Mouse (Mus musculus): Measurements from ENCODE around the gene Rnf220. TPM values are rescaled to one million over a fixed set of nuclear protein-coding genes. Genes with fewer than 3 reads are reported as not detected.

Rnf220 gene
- polyA plus RNA-seq, 1 experiment from 2014 or later = 102 TPM

DNA sequence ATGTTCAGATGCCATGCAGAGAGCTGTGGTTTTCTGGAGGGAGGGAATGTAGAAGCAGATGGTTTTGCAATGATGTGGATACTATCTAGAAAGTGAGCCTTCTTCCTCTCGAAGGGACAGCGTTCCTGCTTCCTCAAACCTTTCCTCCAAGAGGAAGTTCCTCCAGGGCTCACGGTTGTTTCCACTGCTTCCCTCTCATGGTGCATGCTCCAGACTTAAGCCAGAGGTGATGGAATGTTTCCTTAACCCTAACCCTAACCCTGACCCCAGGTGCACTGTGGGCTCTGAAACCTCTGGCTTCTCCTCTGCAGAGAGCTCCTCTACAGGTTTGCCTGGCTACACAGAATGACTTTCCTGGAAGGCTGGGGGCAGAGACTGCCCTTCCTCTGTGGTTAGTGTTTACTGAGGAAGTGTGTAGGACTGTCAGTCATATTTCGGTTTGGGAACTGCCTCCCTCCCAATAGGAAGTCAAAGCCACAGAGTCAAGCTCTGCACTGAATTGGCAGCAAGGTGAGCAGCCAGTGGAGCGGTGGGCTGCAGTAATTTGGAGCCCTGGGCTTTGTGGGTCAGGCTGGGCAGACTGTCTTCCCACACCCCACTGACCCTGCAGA, 242.7 kb downstream of the Rnf220 start:
- Histone ChIP-seq H3K27ac (replicated peaks) (no peak overlapping the region), H3K4me3 (no peak overlapping the region), H3K27me3 (ENCODE audit: low read depth, poor library complexity, severe bottlenecking) (peaks cover 30% of the 10 kb centered on the region), H3K4me1 (peaks cover 44% of the 10 kb centered on the region), H3K36me3 (no peaks in the 10 kb centered on the region), H3K9me3 (replicated peaks) (no peaks in the 10 kb centered on the region)
- no peak for DNase-seq (ENCODE audit: low spot score)
- 79% methylated on average over 5 of the region's 5 CpGs for WGBS

DNA sequence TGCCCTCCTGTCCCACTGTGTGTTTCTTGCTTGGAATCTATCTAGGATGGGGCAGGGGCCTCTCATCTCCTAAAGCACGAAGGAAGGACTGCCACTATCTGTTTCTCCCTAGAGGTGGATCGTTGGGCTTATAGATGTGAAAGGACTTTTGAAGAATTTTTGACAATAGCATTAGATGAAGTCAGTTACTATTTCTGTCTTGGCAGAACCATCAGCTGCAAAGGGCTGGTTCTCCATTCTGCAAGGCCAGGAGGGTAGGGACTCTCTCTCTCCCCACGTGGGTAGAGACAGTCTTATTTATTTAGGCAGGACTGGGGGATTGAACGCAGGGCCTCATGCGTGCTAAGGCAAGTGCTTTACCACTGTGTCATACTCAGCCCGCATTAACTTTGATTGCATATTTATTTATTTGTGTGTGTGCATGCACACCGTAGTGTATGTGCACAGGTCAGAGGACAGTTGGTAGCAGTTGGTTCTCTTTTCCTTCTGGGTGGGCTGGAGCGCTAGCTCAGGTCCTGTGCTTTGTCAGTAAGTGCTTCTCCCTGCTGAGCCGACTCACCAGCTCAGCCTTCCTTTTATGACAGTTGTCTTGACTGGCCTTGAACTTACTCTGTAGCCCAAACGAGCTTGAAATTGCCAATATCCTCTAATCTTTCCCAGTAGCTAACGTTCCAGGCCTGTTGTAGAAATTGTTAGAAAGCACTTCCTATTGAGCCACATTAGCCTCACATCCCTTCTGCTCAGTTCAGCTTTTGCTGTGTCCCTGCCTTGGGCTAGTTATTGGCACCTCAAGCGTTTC, 243.4 kb downstream of the Rnf220 start:
- H3K4me1 ChIP-seq = peaks cover 44% of the 10 kb centered on the region
- H3K27ac ChIP-seq (replicated peaks) = no peak overlapping the region
- DNase-seq (ENCODE audit: low spot score) = no peak
- no peak overlapping the region for H3K4me3 ChIP-seq
- peaks cover 30% of the 10 kb centered on the region for H3K27me3 ChIP-seq (ENCODE audit: low read depth, poor library complexity, severe bottlenecking)
- no peaks in the 10 kb centered on the region for H3K9me3 ChIP-seq (replicated peaks)
- H3K36me3 ChIP-seq = no peaks in the 10 kb centered on the region
- 73% methylated on average over 12 of the region's 12 CpGs for WGBS

- peaks cover 30% of the 10 kb centered on the region for H3K27me3 ChIP-seq (ENCODE audit: low read depth, poor library complexity, severe bottlenecking)
- peak overlapping the region; percentile 91; the same call in 1 of the 2 replicates for H3K27ac ChIP-seq (replicated peaks)
- H3K36me3 ChIP-seq = no peaks in the 10 kb centered on the region
- WGBS = 87% methylated on average over 5 of the region's 5 CpGs
- no peaks in the 10 kb centered on the region for H3K9me3 ChIP-seq (replicated peaks)
- no peak for DNase-seq (ENCODE audit: low spot score)
- H3K4me1 ChIP-seq = peaks cover 44% of the 10 kb centered on the region
- H3K4me3 ChIP-seq = peak overlapping the region; percentile 70
Observed at GRCm38 (mm10) chr4:117252755-117253154, 244.1 kb downstream of the Rnf220 start.

DNA sequence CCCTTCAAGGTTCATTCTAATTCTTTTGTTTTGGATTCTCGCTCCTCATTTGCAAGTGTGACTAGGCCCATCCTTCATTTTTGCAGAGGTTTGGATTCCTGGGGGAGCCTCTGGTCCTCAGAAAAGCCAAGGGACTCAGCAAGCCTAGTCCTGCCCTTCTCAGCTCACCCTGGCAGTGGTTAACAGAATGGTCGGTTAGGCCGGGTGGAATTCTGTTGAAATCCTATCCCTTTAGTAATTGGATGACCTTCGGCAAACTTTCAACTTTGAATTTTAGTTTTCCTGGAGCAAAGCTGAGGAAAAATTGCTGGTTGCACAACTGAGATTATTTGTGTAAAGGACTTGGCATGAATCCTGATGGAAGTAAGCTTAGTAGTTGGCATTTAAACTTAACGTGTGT, 244.5 kb downstream of the Rnf220 start:
- DNase-seq (ENCODE audit: low spot score) = no peak
- H3K27ac ChIP-seq (replicated peaks) = peak overlapping the region; percentile 91

DNA sequence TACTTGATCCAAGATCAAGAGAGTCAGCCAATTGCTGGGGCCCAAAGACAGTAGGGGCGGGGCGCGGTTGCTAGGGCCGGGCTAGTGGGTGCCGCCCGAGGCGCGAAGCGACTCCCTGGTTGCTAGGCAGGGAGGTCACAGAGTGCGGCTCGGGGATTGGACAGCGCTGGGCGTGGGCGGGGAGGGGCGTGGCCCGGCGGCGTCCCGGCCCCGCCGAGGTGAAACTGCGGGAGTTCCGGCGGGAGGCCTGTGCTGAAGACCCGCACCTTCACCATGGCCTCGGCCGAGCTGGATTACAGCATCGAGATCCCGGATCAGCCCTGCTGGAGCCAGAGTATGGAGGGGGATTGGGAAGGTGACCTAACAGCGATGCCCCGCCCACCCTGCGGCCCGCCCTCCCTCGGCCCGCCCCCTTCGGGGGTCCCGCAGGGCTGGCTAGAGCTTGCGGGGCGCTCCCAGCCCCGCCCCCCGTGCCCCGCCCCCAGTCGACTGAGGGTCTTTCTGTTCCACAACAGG, 245.0 kb downstream of the Rnf220 start, which contains the start of the genes Tmem53 and Armh1:
Gene Tmem53 (plus strand): TSS at position 151 of the 516 bp plus-strand sequence.
Gene Armh1 (minus strand): TSS at position 325 of the 516 bp plus-strand sequence.
- WGBS = 0% methylated on average over 40 of the region's 43 CpGs
- Histone ChIP-seq H3K9me3 (replicated peaks) (no peaks in the 10 kb centered on the region), H3K4me1 (peaks cover 44% of the 10 kb centered on the region), H3K27ac (replicated peaks) (peak within 1 kb of the TSS; percentile 91), H3K27me3 (ENCODE audit: low read depth, poor library complexity, severe bottlenecking) (peaks cover 30% of the 10 kb centered on the region), H3K4me3 (peak within 1 kb of the TSS; percentile 70), H3K36me3 (no peaks in the 10 kb centered on the region)
- peak; percentile 97 for DNase-seq (ENCODE audit: low spot score)

More for the DNA sequence above, 244.5 kb downstream of the Rnf220 start:
- H3K36me3 ChIP-seq = no peaks in the 10 kb centered on the region
- H3K9me3 ChIP-seq (replicated peaks) = no peaks in the 10 kb centered on the region
- H3K4me1 ChIP-seq = peaks cover 44% of the 10 kb centered on the region
- H3K27me3 ChIP-seq (ENCODE audit: low read depth, poor library complexity, severe bottlenecking) = peaks cover 30% of the 10 kb centered on the region
- peak overlapping the region; percentile 70 for H3K4me3 ChIP-seq
- 28% methylated on average over 5 of the region's 5 CpGs for WGBS

- H3K27ac ChIP-seq (replicated peaks) = no peak overlapping the region
- WGBS = 83% methylated on average over 1 of the region's 1 CpGs
- no peaks in the 10 kb centered on the region for H3K9me3 ChIP-seq (replicated peaks)
- peak overlapping the region; percentile 70 for H3K4me3 ChIP-seq
- peaks cover 44% of the 10 kb centered on the region for H3K4me1 ChIP-seq
- no peaks in the 10 kb centered on the region for H3K36me3 ChIP-seq
- H3K27me3 ChIP-seq (ENCODE audit: low read depth, poor library complexity, severe bottlenecking) = peaks cover 30% of the 10 kb centered on the region
- no peak for DNase-seq (ENCODE audit: low spot score)
Observed at GRCm38 (mm10) chr4:117250982-117251381, 245.9 kb downstream of the Rnf220 start.

GRCm38 (mm10) chr4:117240867-117241266, 256.0 kb downstream of the Rnf220 start:
- no peaks in the 10 kb centered on the region for H3K27me3 ChIP-seq (ENCODE audit: low read depth, poor library complexity, severe bottlenecking)
- no peak for DNase-seq (ENCODE audit: low spot score)
- 93% methylated on average over 6 of the region's 6 CpGs for WGBS
- no peak overlapping the region for H3K4me3 ChIP-seq
- no peak overlapping the region for H3K27ac ChIP-seq (replicated peaks)
- H3K36me3 ChIP-seq = no peaks in the 10 kb centered on the region
- H3K4me1 ChIP-seq = no peaks in the 10 kb centered on the region
- no peaks in the 10 kb centered on the region for H3K9me3 ChIP-seq (replicated peaks)

- DNase-seq (ENCODE audit: low spot score) = no peak
- Histone ChIP-seq H3K4me3 (no peak overlapping the region), H3K27me3 (ENCODE audit: low read depth, poor library complexity, severe bottlenecking) (no peaks in the 10 kb centered on the region), H3K4me1 (no peaks in the 10 kb centered on the region), H3K27ac (replicated peaks) (no peak overlapping the region), H3K36me3 (no peaks in the 10 kb centered on the region), H3K9me3 (replicated peaks) (no peaks in the 10 kb centered on the region)
- WGBS = 70% methylated on average over 2 of the region's 2 CpGs
Observed at GRCm38 (mm10) chr4:117239153-117239552, 257.7 kb downstream of the Rnf220 start.

GRCm38 (mm10) chr4:117235822-117236221, 261.0 kb downstream of the Rnf220 start:
- no peaks in the 10 kb centered on the region for H3K36me3 ChIP-seq
- H3K4me3 ChIP-seq = no peak overlapping the region
- no peak overlapping the region for H3K27ac ChIP-seq (replicated peaks)
- no peaks in the 10 kb centered on the region for H3K27me3 ChIP-seq (ENCODE audit: low read depth, poor library complexity, severe bottlenecking)
- H3K4me1 ChIP-seq = no peaks in the 10 kb centered on the region
- no peak for DNase-seq (ENCODE audit: low spot score)
- 67% methylated on average over 4 of the region's 4 CpGs for WGBS
- no peaks in the 10 kb centered on the region for H3K9me3 ChIP-seq (replicated peaks)

DNA sequence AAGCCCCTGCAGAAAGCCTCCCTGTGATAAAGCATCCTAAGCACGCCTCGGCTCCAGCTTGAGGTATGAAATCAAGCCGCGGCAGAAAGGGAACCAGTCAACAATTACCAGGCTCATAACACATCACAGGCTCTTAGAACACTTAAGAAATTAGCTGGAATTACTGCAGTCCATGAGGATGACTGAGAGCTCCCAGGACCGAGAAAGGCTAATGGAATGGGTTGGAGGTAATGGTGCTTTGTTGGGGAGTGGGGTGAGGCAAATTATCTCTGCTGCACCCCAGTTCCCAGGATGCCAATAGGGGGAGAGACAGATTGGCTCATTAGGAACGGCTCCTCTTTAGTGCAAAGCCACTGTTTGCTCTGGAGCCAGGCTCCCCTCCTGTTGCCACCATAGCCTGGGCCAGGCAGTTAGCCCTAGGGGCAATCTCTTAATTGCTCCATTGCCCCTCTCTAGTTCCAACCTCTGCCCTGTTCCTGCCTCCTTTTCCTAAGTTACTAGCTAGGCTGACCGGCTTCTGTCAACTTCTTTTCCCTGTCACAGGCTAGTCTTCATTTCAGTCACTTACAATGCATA, 262.6 kb downstream of the Rnf220 start:
- H3K9me3 ChIP-seq (replicated peaks) = no peaks in the 10 kb centered on the region
- 82% methylated on average over 7 of the region's 7 CpGs for WGBS
- H3K4me3 ChIP-seq = no peak overlapping the region
- 0 out of 2 replicates have a peak, but pooled peaks cover 3% of the 10 kb centered on the region for H3K4me1 ChIP-seq
- no peak for DNase-seq (ENCODE audit: low spot score)
- no peaks in the 10 kb centered on the region; the same call in 1 of the 2 replicates for H3K27me3 ChIP-seq (ENCODE audit: low read depth, poor library complexity, severe bottlenecking)
- no peaks in the 10 kb centered on the region for H3K36me3 ChIP-seq
- H3K27ac ChIP-seq (replicated peaks) = no peak overlapping the region

- Histone ChIP-seq H3K36me3 (no peaks in the 10 kb centered on the region), H3K27me3 (ENCODE audit: low read depth, poor library complexity, severe bottlenecking) (no peaks in the 10 kb centered on the region; the same call in 1 of the 2 replicates), H3K4me1 (0 out of 2 replicates have a peak, but pooled peaks cover 3% of the 10 kb centered on the region), H3K27ac (replicated peaks) (no peak overlapping the region), H3K4me3 (no peak overlapping the region), H3K9me3 (replicated peaks) (no peaks in the 10 kb centered on the region)
- WGBS = 87% methylated on average over 2 of the region's 2 CpGs
- no peak for DNase-seq (ENCODE audit: low spot score)
Observed at GRCm38 (mm10) chr4:117231208-117231607, 265.6 kb downstream of the Rnf220 start.

- 49% methylated on average over 10 of the region's 10 CpGs for WGBS
- Histone ChIP-seq H3K27me3 (ENCODE audit: low read depth, poor library complexity, severe bottlenecking) (no peaks in the 10 kb centered on the region; the same call in 1 of the 2 replicates), H3K27ac (replicated peaks) (no peak overlapping the region), H3K4me1 (0 out of 2 replicates have a peak, but pooled peaks cover 3% of the 10 kb centered on the region), H3K9me3 (replicated peaks) (no peaks in the 10 kb centered on the region), H3K4me3 (no peak overlapping the region), H3K36me3 (no peaks in the 10 kb centered on the region)
- no peak for DNase-seq (ENCODE audit: low spot score)
Observed at GRCm38 (mm10) chr4:117230331-117230730, 266.5 kb downstream of the Rnf220 start.
